12 mouse cellular contexts compared by ENCODE assay signal in genomic region chr11:79702092-79702491, GRCm38 (mm10).
DNase-seq lines count a peak whose midpoint lies in the region; ATAC-seq and TF ChIP-seq lines count a peak whose summit lies in the region.
"Had no signal": no experiment of that assay in that cellular context is flagged by ENCODE, and none has a peak within 500 bp of the region (broad histone marks: within the 10 kb centered on the region; RNA-seq: fewer than 3 reads in every experiment).

No protein-coding gene starts in this region.

- intact Hi-C loops in gastrocnemius, adult 2 months (cut with DNase I): loop anchor here (5.0 kb wide), 1 partner anchor 140 kb away; no protein-coding TSS in a partner anchor

- H3K4me2 ChIP-seq in forebrain, postnatal 0 days (ENCODE audit: low read depth): peak overlapping the region; percentile 52
- peak overlapping the region; percentile 65 for H3K4me2 ChIP-seq in midbrain, embryonic 13.5 days (replicated peaks)

- 0 out of 2 replicates have a peak overlapping the region, but pooled peaks have one; percentile 14 for H3K9ac ChIP-seq in forebrain, postnatal 0 days
- peak overlapping the region; percentile 34; the same call in 1 of the 2 replicates for H3K9ac ChIP-seq in midbrain, embryonic 13.5 days (replicated peaks)

- no peak for TF ChIP-seq POLR2A in lung, adult 2 months (IDR thresholded peaks at IDR 0.05; ENCODE audit: borderline replicate concordance, extremely low read depth, low read depth, low read length)

- H3K36me3 ChIP-seq in forebrain, postnatal 0 days (ENCODE audit: insufficient read depth): 0 out of 2 replicates have a peak, but pooled peaks cover 5% of the 10 kb centered on the region
- H3K36me3 ChIP-seq in midbrain, embryonic 13.5 days: peaks cover 12% of the 10 kb centered on the region

- no peaks in the 10 kb centered on the region for H3K9me3 ChIP-seq in forebrain, postnatal 0 days (ENCODE audit: low read length)
- no peaks in the 10 kb centered on the region for H3K9me3 ChIP-seq in midbrain, embryonic 13.5 days

- ATAC-seq in forebrain, postnatal 0 days: no peak
- ATAC-seq in midbrain, embryonic 13.5 days: no peak

- H3K27me3 ChIP-seq in forebrain, postnatal 0 days (ENCODE audit: insufficient read depth, low read length): no peaks in the 10 kb centered on the region
- no peaks in the 10 kb centered on the region for H3K27me3 ChIP-seq in midbrain, embryonic 13.5 days

- H3K4me3 ChIP-seq in gastrocnemius, adult 2 months: peak overlapping the region; percentile 97
- H3K4me3 ChIP-seq in forebrain, postnatal 0 days (ENCODE audit: low read depth, low read length): no peak overlapping the region
- H3K4me3 ChIP-seq in midbrain, embryonic 13.5 days (replicated peaks): peak overlapping the region; percentile 9
- H3K4me3 ChIP-seq in lung, adult 2 months (replicated peaks; ENCODE audit: extremely low read depth, low read depth, low read length): no peak overlapping the region

- peak overlapping the region; percentile 99 for H3K27ac ChIP-seq in gastrocnemius, adult 2 months
- peak overlapping the region; percentile 50 for H3K27ac ChIP-seq in forebrain, postnatal 0 days (ENCODE audit: low read depth, low read length)
- peak overlapping the region; percentile 74 for H3K27ac ChIP-seq in midbrain, embryonic 13.5 days

- WGBS in forebrain, postnatal 0 days: 41% methylated on average over 6 of the region's 6 CpGs
- WGBS in midbrain, embryonic 13.5 days: 41% methylated on average over 6 of the region's 6 CpGs
- WGBS in lung, adult 2 months: 68% methylated on average over 6 of the region's 6 CpGs

- peaks cover 8% of the 10 kb centered on the region for H3K4me1 ChIP-seq in forebrain, postnatal 0 days (ENCODE audit: insufficient read depth)
- peaks cover 37% of the 10 kb centered on the region for H3K4me1 ChIP-seq in midbrain, embryonic 13.5 days (replicated peaks)
- peaks cover 3% of the 10 kb centered on the region; the same call in 1 of the 2 replicates for H3K4me1 ChIP-seq in lung, adult 2 months (ENCODE audit: control insufficient read depth, insufficient read depth, low read length)

- DNase-seq in gastrocnemius, adult 2 months: no peak
- DNase-seq in gastrocnemius, adult 18-20 months (ENCODE audit: low spot score): no peak
- DNase-seq in brain, adult 2 months (ENCODE audit: low read depth, low spot score): peak; percentile 54
- no peak for DNase-seq in forebrain, postnatal 0 days
- no peak for DNase-seq in thymus, postnatal 14 days
- DNase-seq in lung, adult 2 months: no peak
- DNase-seq in gastrocnemius, postnatal 4 days (ENCODE audit: low spot score in 2 of 2): no peak
- DNase-seq: cerebellum, postnatal 25 days; gastrocnemius, postnatal 10 days; kidney, adult 11 months; kidney, postnatal 4 days had no signal

- no peak for TF ChIP-seq CTCF in gastrocnemius, adult 2 months (IDR thresholded peaks at IDR 0.05)
- no peak for TF ChIP-seq CTCF in forebrain, postnatal 0 days (IDR thresholded peaks at IDR 0.05; ENCODE audit: low read depth)
- no peak for TF ChIP-seq CTCF in lung, adult 2 months (IDR thresholded peaks at IDR 0.05; ENCODE audit: insufficient read depth, low read length)

Comparison
In these comparisons a context has a peak if more than half of its experiments do, and no peak if none do; other contexts are left out.
1. H3K4me3 ChIP-seq: peak in gastrocnemius, adult 2 months (single experiment) and midbrain, embryonic 13.5 days (single experiment); none in forebrain, postnatal 0 days (single experiment) and lung, adult 2 months (single experiment).
2. Peak in every context shown above with its lines, with median percentiles within 50 percentile points of each other: H3K27ac ChIP-seq.